Mouse (Mus musculus): ENCODE results near the gene Ap5z1. TPM values are rescaled to one million over a fixed set of nuclear protein-coding genes. Genes with fewer than 3 reads are reported as not detected.

Ap5z1 gene
- total RNA-seq, 2 experiments from 2014 or later, result 19.7 to 31.9 TPM

DNA sequence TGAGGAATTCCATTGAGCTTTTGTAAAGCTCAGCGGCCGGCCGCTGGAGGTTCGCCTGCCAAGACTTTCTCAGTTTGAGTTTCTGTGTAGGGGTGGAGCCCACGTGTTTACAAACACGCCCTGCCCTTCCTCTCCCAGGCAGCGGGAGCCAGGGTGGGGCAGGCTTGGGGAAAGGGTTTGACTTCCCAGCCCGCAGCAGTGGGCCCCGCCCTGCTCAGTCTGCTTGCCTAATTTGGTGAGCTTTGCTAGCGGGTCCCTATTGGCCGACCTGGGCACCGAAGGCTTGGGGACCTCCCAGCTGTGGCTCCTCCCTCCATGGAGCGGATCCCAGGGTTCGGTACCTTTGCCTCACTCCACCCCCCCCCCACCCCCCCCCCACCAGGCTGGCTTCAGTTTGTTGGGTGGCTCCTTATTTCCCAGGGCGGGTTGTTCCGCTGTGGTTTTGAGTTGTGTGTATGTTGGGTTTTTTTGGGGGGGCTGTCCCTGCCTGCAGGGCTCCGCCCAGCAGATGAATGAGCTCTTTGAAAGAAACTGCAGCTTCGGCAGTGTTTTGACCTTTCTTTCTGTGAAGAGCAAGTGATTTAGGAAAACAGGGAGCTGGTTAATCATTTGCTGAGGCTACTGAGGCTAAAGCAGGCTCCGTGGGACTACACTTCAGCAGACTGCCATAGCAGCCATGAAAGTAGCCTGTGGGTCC lies 23.1 kb upstream of the Ap5z1 start:
- DNase-seq, result no peak

DNA sequence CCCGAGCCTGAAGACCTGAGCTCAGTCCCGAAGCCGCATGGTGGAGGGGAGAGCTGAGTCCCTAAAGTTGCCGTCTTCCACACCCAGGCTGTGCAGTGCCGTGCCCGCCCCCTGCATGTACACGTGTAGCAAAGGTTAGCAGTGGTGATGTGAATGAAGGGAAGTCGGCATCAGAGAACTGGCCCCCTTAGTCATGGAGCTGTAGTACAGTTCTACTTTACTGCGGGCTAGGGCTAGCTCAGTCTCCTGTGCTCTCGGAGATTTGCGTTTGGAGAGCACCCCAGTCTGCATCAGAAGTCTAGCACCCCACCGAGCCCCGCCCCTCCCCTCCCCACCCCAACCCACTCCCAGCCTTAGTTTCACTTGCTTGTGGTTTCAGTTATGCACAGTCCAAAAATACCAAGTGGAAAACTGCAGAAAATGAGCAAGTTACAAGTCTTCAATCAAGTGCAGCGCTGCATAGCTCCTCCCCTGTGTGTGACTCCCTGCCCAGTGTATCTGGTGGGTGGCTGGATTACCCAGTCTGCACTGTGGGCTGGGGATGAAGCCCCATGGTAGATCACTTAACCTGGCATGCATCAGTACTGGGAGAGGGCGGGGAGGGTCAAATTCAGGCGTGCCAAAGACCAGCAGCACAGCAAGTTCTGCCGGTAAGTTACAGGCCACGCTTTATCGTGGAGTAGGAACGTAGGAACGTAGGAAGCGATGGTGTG lies 22.3 kb upstream of the Ap5z1 start:
- DNase-seq, result no peak

DNA sequence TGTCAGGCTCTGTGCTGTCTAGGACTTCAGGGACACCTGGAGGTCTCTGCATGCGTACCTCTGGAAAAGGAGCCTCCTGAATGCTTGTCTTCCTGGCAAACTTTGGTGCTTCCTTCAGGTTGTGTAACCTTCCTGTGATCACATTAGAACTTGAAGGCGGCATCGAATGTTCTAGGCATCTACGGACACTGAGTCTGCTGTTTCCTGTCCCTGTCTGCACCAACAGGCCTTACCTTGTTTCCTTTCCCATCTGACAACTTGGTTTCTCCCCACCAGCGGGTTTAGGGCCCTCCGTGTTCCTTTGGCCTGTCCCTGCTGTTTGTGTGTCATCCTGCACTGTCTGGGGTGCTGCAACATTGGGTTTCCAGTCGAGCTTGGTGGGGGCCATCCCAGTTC lies 21.7 kb upstream of the Ap5z1 start:
- no peak for DNase-seq

DNA sequence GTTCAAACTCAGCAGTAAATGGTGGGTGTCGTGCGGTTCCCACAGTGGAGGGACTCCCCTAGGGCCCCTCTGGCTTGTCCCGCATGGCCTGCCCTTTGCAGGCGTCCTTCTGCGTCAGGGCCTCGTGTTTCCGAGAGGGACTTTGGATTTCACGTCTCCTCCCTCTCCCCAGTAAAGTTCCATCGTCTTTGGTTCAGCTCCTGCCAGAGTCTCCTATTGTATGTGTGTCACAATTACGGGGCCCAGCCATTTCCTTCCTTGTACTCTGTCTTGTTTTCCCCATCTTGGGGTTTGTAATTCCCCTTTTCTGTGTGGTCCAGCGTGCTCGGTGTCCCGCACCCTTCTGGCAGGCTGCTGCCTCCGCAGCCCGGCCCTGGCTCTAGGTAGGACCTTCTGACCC lies 20.2 kb upstream of the Ap5z1 start:
- no peak for DNase-seq

DNA sequence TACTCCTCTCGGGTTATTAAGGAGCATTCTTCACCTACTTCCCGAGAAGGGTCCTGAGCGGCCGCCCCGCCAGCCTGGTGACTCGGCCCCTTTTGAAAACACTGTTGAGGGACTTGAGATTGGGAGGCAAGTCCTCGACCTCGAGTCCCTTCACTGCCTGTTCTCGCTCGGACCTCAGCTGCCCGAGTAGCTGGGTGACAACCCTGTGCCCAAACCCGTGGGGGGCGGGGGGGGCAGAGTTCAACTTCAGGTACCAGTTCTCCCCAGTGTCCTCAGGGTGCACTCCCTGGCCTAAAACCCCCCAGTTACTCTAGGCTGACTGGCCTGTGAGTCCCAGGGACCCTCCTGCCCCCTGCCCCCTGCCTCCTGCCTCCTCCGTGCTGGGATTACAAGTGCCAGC lies 19.8 kb upstream of the Ap5z1 start:
- DNase-seq, result no peak

DNA sequence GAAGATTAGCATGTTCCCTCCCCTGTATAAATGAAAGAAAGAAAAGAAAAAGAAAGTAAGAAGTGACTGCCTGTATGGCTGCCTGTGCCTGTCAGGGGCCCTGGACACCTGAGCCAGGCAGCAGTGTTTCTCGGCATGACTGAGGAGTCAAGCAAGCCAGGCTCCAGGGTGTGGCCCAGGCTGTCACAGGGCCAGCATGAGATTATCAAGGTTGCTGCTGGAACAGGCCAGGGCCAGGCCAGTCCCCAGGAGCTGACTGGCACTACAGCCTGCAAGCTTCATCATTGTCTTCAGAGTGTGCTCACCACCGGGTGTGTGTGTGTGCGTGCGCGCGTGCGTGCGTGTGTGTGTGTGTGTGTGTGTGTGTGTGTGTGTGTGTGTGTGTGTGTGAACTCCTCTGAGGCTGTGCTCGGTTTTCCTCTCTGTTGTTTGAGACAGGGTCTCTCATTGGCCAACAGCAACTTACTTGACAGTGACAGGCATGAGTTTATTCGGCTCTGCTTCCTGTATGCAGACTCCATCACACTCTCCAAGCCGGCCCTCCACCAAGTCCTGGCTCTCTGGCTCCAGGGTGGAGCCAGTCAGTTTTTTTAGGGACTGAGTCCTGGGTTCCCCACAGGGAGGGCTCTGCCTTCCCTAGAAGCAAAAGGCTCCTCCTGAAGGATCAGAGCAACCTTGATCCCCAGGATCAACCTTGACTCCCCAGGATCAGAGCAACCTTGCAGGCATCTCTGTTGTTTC lies 18.8 kb upstream of the Ap5z1 start:
- no peak for DNase-seq

DNA sequence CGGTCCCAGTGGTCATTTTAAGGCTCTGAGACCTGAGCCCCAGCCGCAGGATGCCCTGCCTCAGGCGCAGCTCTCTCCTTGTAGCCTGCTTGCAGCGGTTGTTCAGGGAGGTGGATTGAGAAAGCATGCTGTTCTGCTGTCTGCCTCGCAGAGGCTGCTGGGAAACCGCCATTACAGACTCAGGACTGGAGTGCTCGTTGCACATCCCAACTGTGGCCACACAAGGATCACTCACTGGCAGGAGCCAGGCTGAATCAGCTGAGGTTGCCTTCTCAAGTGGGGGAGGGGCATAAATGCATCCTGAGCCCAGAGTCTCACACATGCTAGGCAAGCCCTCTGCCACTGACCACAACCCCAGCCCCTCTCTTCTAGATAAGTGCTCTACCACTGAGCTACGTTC lies 18.0 kb upstream of the Ap5z1 start:
- DNase-seq, result no peak

DNA sequence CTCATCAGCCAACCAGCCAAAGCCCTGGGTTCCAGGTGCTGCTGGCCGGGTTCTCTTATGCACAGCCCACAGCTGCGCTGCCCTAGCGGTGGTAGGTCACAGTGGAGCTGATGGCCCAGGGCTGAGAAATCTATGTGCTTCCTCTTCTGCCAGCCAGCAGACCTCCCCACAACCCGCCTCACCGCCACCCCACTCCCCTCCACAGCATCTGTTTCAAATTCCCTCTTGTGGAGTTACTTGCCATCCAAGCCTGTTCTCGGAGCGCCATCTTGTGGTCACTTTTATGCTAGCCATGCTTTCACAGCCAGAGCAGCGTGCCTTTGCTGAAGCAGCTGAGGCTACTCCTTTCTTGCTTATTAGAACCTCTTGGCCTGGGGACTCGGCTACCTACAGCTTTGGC lies 15.7 kb upstream of the Ap5z1 start:
- DNase-seq, result peak; percentile 89 to 90

DNA sequence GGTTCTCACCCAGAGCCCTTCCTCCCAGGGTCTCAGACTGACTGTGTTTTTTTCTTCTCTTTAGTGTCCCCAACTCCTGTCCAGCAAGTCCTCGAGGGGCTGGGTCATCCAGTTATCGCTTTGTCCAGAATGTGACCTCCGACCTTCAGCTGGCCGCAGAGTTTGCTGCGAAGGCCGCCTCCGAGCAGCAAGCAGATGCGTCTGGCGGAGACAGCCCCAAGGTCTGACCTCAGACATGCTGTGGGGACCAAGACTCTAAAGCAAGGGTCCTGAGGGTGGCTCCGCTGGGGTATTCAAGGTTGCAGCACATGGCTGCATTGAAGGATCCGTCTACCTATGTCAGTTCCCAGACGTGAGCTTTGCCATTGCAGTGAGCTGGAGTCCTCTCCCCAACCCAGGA lies 15.1 kb upstream of the Ap5z1 start:
- DNase-seq, result no peak

DNA sequence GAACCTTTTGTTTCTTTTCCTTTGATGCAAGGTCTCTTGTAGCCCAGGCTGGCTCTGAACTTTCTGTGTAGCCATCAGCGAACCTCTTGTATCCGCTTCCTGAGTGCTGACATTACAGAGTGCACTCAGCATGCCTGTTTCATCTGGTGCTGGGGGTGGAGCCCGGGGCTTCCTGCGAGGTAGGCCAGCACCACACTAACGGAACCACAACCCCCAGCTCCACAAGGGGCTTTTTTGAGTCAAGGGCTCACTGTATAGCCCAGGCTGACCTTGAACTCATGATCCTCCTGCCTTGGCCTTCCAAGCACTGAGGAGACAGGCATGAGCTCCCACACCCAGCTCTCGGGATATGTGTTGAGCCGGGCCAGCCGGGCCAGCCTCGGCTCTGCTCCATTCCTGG lies 12.9 kb upstream of the Ap5z1 start:
- DNase-seq, result no peak

DNA sequence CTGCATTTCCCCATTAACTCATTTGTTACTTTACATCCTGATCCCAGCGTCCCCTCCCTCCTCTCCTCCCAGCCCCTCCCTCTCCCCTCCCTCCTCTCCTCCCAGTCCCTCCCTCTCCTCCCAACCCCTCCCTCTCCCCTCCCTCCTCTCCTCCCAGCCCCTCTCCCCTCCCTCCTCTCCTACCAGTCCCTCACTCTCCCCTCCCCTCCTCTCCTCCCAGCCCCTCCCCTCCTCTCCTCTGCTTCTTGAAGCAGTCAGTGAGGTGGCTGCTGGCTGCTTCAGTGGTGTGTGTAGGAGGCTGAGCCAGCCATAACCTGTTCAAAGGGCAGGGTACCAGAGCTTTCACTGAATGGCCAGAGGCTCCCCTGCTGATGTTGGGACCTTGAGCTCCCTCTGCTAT lies 12.0 kb upstream of the Ap5z1 start:
- DNase-seq, result no peak

DNA sequence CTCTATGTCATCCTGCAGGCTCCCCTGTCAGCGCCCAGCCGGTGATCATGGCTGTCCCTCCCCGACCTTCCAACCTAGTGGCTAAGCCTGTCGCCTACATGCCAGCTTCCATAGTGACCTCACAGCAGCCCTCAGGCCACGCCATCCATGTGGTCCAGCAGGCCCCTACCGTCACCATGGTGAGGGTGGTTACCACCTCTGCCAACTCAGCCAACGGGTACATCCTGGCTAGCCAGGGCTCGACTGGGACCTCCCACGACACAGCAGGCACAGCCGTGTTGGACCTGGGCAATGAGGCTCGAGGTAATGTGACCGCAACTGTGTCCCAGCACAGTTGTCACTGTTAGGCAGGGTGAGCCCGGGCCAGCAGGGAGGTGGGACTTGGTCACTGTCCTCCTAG lies 10.0 kb upstream of the Ap5z1 start:
- no peak for DNase-seq

DNA sequence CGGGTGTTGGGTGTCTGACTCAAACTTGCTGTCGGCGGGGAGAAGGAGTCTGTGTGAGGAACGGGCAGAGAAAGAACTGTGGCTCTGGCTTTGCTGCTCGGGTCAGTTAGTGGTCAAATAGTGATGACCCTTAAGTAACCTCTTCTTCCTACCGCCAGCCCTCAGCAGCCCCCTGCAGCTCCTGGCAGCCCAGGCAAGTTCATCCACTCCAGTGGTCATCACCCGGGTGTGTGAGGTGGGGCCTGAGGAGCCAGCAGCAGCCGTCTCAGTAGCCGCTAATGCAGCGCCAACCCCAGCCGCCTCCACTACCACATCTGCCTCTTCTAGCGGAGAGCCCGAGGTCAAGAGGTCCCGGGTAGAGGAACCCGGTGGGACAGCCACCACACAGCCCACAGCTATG lies 7.4 kb upstream of the Ap5z1 start:
- no peak for DNase-seq

DNA sequence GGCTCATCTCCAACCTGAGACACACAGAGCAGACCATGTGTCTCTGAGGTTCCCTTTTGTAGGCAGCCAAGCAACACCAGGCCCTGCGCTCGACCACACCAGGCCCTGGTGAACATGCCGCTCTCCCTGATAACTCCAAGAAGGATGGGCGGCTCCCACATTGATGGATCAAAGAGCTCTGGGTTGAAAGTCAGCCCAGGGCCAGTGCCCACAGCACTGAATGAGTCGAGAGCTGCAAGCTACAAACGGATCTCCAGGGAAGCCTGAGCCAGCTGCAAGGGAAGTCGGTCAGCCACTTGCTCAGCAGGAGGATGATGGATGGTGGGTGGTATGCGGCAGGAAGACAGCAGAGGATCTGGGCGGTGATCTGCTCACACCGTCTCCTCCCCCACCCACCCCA lies 6.4 kb upstream of the Ap5z1 start:
- DNase-seq, result no peak

DNA sequence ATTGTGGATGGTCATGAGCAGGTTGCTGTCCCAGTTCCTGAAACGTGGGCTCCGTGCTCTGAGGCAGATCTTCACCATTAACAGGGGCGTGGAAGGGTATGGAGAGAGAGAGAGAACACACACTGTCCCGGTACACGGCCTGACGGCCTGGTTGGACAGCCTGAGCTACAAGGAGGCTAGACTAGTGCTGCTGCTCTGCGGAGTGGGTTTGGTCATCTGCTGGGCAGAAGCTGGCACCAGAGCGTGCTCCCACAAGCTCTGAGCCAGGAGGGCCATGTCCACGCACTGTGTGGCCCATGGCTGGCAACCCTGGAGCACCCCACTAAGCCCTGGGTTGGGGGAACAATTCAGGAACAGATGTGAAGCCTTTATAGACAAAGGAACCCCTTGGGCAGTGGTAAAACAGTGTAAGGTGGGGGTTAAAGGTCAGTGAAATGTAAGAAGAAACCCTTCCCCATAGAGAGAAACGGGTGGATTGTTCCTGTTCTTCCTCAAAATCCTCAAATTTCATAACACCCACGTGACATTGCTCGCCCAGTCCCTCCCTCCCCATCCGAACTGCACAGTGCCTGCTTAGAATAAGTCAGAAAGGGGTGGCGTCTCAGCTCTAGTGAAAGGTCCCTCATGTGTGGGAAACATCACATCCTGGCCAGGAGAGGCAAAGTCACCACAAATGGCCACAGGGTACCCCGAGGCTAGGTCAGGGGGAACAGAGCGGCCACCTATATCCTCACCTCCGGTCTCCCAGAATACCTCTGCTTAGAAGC lies 4.8 kb upstream of the Ap5z1 start:
- no peak for DNase-seq

DNA sequence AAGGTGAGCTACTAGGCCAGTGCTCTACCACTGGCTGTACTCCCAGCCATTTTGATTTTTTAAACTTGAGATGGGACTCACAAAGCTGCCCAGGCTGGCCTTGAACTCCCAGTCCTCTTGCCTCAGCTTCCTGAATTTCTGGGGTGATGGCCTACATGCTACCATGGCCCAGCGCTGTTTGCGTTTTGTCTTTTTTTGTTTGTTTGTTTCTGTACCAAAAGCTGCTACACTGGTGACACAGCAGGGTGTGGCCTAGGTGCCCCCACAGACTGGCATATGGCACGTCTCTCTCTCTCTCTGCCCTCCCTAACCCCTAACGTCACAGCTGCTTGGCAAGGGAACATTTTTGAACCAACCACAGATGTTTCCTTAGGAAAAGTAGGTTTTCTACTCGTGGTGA lies 3.9 kb upstream of the Ap5z1 start:
- no peak for DNase-seq

DNA sequence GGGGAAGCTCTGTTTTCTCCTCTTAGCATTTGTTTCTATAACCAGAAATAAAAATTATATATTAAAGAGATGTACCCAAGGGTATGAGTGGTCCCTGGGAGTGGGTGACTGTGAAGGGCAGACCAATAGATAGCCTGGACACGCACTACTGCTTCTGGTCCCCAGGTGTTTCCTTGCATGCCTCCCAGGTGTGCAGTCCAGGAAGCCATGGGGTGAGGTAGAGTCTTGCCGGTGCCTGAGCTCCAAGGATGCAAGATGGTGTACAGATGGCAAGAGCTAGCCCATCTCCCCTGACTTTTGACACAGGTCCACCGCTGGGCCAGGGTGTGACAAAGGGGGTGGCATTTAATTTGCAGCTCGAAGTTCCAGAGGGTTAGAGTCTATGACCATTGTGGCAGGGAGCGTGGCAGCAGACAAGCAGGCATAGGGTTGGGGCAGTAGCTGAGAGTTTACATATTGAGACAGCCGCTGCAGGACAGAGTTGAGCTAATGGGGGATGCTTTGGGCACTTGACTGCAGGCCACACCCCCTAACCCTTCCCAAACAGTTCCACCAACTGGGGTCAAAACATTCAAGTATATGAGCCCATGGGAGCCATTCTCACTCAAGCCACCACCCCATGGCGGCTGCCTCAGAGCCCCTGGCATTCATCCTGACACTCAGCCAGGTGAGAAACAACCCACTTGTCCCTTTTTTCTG lies 1.7 kb upstream of the Ap5z1 start:
- no peak for DNase-seq

DNA sequence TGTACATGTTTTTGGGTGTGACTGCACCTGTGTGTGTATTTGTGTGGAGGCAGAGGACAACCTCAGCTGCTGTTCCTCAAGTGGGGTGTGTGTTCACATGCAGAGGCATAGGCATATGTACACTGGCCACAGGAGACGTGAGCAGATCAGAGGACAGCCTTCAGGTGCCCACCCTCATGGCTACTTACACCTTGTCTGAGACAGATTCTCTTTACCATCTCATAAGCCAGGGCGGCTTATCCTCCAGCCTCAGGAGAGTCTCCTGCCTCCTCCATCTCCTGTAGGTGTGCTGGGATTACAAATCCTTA lies 1.1 kb upstream of the Ap5z1 start:
- no peak for DNase-seq

DNA sequence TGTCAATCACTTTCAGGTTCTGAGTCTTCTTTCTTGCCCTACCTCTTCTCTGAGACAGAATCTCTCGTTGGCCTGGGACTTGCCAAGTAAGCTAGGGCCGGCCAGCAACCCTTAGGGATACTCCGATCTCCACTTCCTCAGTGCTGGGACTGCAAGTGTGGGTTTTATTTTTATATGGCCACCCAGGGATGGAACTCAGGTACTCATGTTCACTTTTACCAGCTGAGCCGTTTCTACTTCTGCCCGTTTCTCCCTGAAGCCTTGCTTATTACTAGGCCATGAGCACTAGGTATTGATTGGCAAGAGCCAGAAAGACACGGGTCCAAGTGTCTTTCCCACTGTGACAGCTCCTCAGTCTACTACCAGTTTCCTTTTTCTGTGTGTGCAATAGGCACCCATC lies 733 bp upstream of the Ap5z1 start:
- no peak for DNase-seq

DNA sequence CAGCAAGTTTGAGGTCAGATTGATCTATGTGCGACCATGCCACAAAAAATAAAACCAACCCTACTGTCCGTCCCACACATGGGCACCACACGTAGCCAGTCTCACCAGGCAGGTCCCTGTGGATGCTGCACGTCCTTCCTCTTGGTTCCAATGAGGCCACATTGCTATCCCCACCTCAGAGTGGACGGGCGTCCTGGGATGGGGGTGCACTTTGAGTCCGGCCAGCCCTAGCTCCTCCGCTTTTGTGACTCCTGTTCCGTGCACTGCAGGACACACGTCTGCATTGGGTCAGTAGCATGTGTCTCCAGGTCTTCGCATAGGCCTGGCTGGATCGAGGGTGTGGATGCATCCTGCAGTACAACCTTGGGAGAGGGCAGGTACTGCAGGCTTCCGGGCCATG lies 4.6 kb downstream of the Ap5z1 start:
- no peak for DNase-seq

DNA sequence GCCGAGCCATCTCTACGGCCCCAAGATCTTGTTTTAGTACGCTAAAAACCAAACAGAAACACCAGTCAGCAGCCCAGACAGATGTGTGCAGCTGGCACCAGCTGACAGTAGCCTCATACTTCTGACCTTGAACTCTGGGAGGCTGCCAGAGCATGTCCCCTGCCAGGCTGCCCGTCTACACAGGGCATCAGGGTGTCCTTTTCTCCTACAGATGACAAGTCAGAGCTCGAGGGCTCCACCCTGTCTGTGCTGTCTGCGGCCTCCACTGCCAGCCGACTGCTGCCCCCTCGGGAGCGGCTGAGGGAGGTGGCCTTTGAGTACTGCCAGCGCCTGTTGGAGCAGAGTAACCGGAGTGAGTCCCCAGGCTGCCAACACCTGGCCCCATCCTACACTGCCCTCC lies 6.1 kb downstream of the Ap5z1 start:
- no peak for DNase-seq

DNA sequence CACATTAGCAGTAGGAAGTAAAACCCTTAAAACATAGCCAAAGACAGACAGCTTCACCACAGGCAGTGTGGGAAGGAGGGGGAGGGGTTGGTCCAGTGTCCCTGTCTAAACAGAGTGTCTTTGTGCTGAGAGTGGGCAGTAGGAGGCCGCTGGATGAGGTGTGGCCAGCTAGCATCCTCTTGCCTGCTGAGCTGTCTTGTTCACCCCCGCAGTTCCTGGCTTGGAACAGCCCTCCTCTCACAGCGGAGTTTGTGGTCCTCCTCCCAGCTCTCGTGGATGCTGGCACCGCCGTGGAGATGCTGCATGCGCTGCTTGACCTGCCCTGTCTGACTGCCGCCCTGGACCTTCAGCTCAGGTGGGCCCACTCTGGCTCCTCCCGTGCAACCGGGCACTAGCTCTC lies 10.0 kb downstream of the Ap5z1 start:
- DNase-seq, result no peak

DNA sequence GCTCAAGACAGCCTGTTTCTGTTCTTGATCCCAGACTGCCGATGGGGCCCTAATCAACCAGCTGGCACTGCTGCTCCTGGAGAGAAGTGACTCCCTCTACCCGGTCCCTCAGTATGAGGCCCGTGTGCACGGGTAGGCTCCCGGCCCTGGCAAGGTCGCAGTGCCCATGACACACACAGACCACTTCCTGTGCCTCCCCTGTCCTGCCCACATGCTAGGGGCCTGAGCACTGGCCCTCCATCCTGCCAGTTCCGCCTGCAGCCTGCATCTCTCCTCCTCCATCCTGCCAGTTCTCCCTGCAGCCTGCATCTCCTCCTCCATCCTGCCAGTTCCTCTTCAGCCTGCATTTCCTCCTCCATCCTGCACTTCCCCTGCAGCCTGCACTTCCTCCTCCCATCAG lies 11.9 kb downstream of the Ap5z1 start:
- no peak for DNase-seq

Data from layer of hippocampus, postnatal 36 days (tissue).